Mouse (Mus musculus) liver (tissue): Measurements from ENCODE around the gene Speer4c.
A peak's percentile ranks its signal among the peaks of the same experiment; 100 is the strongest.
"Not testable (repeated sequence)": the region's sequence is repeated elsewhere in the genome, so short reads cannot be mapped to it uniquely, and the experiment has no call there.

Experiments
- DNase-seq: peaks from one replicate; pipeline ENCODE4 v3.0.0-alpha.2; 2020; ENCODE audit warnings: mixed read lengths

Gene Speer4c

GRCm38 (mm10) chr5:15714171-15714570 lies at the start of gene Speer4c:
TSS of gene Speer4c (minus strand) at chr5:15714271.
- not testable (repeated sequence) for DNase-seq

DNA sequence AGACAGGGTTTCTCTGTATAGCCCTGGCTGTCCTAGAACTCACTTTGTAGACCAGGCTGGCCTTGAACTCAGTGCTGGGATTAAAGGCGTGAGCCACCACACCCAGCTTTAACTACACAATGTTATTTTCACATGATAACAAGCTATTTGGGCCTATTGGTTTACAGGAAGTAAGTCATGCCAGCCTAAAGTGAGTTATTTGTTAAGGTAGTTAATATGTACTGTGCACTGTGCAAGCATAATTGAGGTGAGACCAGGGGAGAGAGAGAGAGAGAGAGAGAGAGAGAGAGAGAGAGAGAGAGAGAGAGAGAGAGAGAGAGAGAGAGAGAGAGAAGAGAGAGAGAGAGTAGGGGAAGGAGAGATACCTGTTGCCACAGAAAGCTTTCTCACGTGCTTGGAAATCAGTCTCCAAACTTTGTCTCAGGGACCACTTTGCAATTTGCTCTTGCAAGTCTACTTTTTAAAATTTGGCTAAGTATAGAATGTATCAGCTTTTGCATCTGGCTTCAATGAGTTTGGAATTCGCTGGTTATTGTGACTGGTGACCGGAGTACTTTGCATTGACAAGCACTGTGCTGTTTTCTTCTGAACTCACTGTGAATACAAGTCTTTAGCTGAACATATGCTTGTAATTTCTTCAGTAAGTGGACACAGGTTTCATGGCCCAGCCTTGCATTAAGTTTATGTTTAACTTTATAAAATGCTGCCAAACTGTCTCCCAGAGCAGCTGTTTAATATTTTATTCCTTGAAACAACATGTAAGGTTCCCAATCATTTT lies 33.6 kb upstream of the Speer4c start:
- no peak for DNase-seq

- DNase-seq, result no peak
Observed at GRCm38 (mm10) chr5:15734097-15734867, 20.2 kb upstream of the Speer4c start.

GRCm38 (mm10) chr5:15702891-15703290 lies 11.2 kb downstream of the Speer4c start:
- not testable (repeated sequence) for DNase-seq

GRCm38 (mm10) chr5:15697719-15698118 lies 16.4 kb downstream of the Speer4c start:
- not testable (repeated sequence) for DNase-seq

GRCm38 (mm10) chr5:15691849-15692248 lies 22.2 kb downstream of the Speer4c start:
- peak; percentile 2 for DNase-seq

DNA sequence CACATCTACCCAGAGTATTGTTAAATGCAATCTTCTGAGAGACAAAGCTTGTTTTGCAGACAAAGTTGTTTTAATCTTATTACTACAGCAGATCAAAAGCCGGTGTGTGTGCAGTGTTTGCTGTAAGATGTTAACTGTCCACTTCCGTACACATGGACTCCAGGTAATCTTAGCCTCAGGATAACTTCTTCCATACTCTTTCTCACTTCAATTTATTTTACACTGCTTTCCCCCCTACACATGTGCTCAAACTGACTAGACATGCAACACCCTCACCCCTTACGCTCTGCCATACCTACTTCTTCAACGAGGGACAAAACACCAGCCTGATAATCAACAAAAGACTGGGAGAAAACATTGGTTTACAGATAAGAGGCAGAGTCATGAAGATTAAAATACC lies 23.2 kb downstream of the Speer4c start:
- DNase-seq, result peak; percentile 1

GRCm38 (mm10) chr5:15689659-15690213 lies 24.3 kb downstream of the Speer4c start:
- DNase-seq, result not testable (repeated sequence)

DNA sequence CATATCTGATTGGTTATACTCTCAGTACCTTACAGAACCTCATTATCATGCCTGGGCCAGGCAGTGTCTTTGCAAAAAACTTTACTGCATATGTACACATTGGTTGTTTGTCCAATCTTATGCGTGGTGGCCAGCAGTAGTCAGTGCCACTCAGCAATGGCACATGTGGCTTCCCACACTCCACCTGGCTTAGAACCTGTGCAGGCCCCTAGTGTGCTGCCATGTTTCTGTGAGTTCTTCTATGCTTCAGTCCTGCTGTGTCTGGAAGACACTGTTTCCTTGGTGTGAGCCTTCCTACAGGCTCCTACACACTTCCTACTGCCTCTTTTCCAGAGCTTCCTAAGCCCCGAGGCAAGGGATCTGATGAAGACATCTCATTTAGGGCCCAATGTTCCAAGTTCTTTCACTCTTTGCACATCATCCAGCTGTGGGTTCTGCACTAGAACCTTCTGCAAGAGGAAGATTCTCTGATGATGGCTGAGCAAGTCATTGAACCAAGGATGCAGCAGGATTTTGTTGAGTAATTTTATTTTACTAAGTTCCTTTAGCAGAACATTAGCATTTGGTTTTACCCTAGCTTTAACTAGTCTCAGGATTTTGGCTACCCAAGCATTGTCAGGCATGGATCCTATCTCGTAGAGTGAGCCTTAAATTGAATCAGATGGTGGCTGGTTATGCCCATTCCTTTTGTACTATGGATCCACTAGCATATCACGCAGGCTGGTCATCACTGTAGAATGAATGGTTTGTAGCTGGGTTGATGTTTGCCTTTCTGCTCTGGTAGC lies 25.0 kb downstream of the Speer4c start:
- DNase-seq, result not testable (repeated sequence)

DNA sequence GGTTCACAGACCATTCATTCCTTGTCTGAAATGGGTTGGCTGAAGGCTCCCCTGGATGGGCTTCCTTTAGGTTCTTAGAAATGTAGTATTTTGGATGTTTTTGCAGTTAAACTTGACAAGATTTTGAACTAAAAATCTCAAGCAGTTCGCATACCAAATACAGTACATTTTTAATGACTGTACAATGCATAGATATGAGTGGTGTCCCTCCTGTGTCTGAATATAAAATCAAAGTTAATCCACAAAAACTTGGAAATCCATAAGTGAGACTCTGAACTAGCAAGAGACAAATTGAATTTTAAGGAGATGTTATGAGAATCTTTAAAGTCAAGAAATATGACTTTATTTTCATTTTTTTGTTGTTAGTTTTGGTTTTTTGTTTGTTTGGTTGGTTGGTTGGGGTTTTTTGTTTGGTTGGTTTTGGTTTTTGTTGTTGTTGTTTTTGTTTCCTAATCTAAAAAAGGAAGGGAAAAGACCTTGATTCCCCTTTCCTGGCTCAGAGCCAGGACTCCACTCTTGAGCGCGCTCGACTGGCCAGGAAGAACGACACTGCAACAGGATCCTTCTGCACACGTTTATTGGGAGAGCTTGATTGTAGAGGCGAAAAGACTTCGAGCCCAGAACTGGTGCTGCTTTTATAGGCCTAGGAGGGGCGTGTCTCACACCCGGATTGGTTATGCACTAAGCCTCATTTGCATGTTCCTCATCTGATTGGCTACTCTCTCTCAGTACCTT lies 32.6 kb downstream of the Speer4c start:
- not testable (repeated sequence) for DNase-seq

DNA sequence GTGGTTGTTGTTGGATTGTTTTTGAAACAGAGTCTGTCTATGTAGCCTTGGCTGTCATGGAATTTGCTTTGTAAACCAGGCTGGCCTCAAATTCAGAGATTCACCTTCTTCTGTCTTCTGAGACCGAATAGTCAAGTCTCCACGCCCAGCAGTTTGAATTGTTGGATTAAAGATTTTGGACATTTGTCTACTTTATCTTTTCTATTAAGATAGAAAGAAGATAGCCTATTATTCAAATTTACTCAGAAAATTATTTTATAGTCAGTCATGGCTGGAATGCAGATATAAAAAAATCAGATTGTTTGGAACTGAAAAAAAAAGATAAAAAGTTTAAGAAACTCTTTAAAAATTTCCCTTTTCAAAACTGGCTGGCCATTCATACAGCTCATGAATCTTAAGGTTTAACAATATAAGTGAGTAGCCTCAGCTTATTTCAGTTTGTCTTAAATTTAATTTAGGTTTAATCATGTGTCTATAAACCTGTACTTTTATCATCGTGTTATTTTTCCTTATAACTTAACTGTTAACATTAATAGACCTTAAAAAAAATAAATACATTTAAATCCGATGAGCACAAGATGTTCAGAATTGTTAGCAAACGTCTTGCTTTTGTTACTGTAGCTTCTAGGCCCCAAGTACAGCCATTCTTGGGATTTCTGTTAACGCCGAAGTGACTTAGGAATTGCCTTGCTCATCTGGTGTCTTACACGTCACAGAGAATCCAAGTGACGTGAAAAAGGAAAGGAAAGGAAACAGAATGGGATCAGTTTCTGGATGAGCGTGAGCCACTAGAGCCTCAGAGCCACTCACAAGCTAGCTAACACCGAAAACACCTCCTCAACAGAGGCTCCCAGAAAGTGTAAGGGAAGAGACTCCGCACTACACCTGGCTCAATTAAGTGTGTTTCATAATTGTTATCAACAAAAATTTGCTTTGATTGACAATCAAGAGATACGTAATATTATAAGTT lies 33.8 kb downstream of the Speer4c start:
- peak; percentile 3 for DNase-seq

DNA sequence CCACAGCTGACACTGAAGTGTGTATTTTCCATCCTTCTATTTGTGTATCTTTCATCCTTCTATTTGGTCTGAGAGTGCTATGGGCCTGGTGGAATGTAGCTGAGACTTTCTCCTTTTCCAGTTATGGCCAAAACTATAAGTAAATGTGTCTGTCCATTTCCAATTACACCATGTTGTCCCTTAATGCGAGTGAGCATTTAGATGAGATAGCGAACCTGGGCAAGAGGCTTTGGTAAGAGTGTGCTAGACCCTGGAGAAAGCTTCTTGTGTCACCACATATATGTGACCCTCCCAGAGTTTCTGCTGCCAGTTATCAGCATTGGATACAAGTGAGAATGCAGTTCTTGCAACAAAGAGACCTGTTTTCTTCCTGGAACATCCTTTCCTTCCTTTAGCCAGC lies 35.2 kb downstream of the Speer4c start:
- peak; percentile 2 for DNase-seq

DNA sequence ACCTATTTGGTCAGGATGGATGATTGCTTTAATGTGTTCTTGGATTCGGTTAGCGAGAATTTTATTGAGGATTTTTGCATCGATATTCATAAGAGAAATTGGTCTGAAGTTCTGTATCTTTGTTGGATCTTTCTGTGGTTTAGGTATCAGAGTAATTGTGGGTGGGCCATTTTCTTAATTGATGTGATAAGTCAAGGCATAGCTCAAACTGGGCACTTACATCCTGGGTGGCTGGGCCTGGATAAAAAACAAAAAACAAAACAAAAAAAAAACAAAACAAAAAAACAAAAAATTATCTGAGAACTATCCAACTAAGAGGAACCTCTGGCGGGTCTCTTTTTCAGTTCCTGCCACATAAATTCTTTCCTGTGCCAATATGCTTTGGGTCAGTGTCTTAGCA lies 36.3 kb downstream of the Speer4c start:
- not testable (repeated sequence) for DNase-seq

DNA sequence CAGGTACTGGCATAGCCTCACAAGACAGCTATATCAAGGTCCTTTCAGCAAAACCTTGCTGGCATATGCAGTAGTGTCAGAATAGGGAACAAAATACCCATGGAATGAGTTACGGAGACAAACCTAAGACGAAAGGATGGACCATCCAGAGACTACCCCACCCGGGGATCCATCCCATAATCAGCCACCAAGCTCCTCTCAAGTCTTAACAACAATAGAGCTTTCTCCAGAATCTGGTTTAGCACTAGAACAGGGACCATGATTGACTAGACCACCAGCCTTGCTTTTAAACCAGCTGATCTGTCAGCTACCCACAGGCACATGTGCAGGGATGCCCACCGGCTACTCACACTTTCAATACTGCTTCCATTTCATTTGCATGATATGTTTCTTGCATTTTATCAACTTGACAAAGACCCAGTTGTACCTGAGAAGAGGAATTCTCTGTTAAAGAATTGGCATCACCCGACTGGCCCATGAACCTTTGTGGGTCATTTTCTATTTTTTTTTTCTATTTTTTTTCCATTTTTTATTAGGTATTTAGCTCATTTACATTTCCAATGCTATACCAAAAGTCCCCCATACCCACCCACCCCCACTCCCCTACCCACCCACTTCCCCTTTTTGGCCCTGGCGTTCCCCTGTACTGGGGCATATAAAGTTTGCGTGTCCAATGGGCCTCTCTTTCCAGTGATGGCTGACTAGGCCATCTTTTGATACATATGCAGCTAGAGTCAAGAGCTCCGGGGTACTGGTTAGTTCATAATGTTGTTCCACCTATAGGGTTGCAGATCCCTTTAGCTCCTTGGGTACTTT lies 39.4 kb downstream of the Speer4c start:
- not testable (repeated sequence) for DNase-seq

DNA sequence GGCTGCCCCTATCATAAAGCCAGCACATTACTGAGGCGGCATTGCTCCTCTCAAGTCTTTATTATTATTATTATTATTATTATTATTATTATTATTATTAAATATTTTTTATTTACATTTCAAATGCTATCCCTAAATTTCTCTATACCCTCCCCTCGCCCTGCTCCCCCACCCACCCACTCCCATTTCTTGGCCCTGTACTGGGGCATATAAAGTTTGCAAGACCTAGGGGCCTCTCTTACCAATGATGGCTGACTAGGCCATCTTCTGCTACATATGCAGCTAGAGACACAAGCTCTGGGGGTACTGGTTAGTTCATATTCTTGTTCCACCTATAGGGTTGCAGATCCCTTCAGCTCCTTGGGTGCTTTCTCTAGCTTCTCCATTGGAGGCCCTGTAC lies 40.1 kb downstream of the Speer4c start:
- not testable (repeated sequence) for DNase-seq

GRCm38 (mm10) chr5:15670789-15671188 lies 43.3 kb downstream of the Speer4c start:
- not testable (repeated sequence) for DNase-seq

DNA sequence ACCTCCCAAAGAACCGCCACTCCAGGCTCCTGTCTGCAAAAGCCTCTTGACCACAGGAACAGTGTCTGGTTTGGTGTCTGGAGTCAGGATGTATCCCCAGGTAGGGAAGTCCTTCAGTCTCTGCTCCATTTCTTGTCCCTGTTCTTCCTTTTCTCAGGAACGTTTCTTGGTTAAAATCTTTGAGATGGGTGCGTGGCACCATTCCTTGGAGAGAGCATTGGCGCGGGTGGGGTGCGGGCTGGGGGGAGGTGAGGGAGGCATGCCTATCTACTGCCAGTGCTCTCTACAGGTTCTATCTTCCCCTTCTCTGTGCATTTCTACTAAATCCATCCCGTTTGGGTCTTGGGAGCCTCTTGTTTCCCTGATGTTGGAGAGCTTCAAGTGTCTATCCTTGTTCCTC lies 50.2 kb downstream of the Speer4c start:
- DNase-seq, result peak; percentile 21
